Mouse (Mus musculus): ENCODE measurements around the gene Igf2r.

- TF ChIP-seq CTCF (IDR thresholded peaks at IDR 0.05; ENCODE audit: control insufficient read depth, insufficient read depth, low read length) (peak; percentile 79), POLR2A (IDR thresholded peaks at IDR 0.05; ENCODE audit: borderline replicate concordance, control insufficient read depth, low read depth, low read length) (no peak)
Observed at GRCm38 (mm10) chr17:12810103-12810972, 40.9 kb upstream of the Igf2r start.

All from bone marrow, adult 2 months (tissue).